Mouse (Mus musculus): ENCODE measurements around the gene Mink1.
A peak's percentile ranks its signal among the peaks of the same experiment; 100 is the strongest.

Gene Mink1

DNA sequence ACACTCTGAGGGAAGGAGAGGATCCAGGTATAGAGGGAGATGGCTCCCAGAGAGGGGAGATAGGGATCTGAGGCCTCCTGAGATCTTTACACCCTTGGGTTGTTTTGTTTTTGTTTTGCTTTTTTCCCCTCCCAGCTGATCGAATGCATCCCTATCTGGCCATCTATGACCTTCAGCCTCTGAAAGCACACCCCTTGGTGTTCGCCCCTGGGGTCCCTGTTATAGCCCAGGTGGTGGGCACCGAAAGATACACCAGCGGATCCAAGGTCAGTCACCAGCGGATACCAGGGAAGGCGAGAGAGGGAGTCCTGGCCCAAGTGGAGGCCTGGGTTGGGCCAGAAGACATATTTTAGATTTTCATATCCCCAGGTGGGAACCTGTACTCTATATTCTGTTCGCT lies 21.8 kb upstream of the Mink1 start:
- TF ChIP-seq GATA4 (IDR thresholded peaks at IDR 0.05; ENCODE audit: insufficient replicate concordance, low read length), result no peak

DNA sequence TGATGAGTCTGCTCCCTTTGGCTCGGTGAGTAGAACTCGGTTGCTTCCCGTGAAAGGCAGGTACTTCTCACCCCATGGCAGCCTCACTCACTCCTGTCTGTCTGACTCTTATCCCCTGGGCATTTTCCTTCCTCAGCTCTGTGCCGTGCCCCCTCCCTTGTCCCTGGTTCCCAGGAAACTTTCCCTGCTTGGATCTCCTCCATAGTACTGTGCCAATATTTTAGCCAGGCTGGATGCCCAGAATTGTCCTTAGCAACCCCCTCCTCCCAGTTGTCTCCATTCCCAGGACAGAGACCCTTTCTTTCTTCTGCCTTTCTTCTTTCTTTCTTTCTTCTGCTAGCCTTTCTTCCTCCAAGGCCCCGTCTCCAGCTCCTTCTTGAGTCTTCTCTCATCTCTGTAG lies 21.3 kb upstream of the Mink1 start:
- TF ChIP-seq GATA4 (IDR thresholded peaks at IDR 0.05; ENCODE audit: insufficient replicate concordance, low read length), result no peak

DNA sequence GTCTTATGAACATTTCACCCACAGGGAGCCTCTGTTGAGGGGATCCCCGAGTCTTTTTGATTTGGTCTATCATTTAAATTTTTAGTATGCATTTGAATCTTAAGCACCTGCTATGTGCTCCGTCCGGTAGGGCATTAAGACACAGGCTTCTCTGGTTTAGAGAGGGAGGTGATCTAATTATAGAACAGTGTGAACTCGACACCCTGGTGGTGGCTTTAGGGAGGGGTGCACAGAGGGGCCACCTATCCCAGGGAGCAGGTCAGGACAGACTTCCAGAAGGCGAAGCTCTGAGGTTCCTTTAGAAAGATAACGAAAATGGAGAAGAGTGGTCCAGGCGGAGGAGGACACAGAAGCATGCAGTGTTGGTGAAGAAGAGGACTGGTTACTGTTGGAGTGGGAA lies 18.2 kb upstream of the Mink1 start:
- TF ChIP-seq GATA4 (IDR thresholded peaks at IDR 0.05; ENCODE audit: insufficient replicate concordance, low read length), result no peak

DNA sequence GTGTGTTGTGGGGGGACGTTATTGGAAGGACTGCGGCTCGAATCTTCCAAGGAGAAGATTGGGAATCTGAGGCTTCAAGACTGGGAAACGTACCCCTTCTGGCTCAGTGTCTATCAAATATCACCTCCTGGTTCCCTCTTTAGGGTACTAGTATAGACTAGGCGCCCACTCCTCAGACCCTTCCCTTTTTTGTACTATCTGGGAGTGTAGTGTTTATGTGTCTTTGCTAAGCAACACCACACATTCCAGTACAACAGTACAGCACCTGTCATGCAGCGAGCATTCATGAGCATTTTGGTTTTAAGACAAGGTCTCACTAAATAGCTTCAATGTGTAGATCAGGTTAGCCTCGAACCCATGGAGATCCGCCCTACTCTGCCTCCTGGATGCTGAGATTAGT lies 11.2 kb upstream of the Mink1 start:
- TF ChIP-seq GATA4 (IDR thresholded peaks at IDR 0.05; ENCODE audit: insufficient replicate concordance, low read length), result no peak

DNA sequence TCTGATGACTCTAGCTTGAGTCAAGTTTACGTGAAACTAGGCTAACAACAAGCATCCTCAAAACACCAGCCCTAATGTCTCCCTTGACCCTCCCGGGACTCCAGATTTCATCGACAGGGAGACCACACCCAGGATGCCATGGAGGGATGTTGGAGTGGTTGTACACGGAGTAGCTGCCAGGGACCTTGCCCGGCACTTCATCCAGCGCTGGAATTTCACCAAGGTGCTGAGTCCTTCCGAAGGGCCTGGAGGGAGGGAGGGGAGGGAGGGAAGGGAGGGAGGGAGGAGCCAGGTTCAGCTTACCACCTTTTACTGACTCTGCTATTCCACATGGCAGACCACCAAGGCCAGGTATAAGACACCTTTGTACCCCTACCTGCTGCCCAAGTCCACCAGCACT lies 8.7 kb upstream of the Mink1 start:
- TF ChIP-seq GATA4 (IDR thresholded peaks at IDR 0.05; ENCODE audit: insufficient replicate concordance, low read length), result no peak

DNA sequence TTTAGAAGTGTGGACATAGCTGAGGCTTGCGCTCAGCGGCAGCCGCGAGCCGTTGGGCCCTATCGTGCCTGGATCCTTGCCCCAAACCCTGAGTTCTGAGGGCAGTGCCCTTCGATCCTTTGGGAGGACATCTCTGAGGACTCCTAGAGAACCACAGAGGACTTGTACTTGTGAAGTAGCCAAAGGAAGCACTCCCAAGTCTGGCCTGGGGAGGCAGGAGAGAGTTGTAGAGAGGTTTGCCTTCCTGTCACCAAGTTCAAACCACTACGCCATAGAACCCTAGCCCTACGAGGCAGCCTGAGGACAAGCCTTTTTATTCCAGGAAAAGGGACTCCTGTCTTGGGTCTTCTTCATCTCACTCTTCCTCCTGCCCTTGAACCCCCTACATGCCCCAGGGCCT lies 5.1 kb upstream of the Mink1 start:
- TF ChIP-seq GATA4 (IDR thresholded peaks at IDR 0.05; ENCODE audit: insufficient replicate concordance, low read length), result no peak

DNA sequence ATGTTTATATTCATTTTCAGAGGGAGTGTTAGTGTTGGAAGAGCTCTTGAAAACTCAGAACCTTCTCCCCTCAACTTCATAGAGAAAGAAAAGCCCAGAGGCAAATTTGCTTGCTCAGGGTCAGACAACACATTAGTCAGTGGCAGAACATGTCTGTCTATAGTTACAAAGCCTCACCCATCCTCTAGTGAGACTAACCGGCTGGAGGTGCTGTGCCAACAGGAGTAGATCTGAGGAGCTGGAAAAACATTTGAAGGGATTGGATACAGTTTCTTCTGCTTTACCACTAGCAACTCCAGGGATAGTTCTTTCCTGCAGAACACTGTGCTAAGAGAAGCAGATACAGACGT lies 769 bp upstream of the Mink1 start:
- TF ChIP-seq GATA4 (IDR thresholded peaks at IDR 0.05; ENCODE audit: insufficient replicate concordance, low read length), result no peak

DNA sequence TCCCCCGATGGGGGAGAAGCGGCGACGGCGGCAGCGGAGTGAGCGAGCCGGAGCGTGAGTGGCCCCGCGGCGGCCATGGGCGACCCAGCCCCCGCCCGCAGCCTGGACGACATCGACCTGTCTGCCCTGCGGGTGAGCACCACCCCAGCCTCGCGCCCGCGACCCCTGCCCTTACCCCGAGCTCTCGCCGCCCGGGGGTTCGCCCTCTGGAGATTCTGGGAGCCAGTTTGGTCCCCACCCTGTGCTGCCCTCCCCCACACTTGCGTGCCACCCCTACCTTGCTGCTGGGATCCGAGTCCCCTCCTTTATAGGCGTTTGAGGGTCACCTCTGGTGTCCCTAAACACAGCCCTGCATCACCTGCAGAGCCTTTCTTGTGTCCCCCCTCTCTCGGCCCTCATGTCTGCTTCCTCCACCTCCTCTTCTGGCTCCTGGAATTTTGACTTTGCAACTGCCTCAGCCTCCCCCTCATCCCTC lies 351 bp downstream of the Mink1 start:
- TF ChIP-seq GATA4 (IDR thresholded peaks at IDR 0.05; ENCODE audit: insufficient replicate concordance, low read length), result no peak

DNA sequence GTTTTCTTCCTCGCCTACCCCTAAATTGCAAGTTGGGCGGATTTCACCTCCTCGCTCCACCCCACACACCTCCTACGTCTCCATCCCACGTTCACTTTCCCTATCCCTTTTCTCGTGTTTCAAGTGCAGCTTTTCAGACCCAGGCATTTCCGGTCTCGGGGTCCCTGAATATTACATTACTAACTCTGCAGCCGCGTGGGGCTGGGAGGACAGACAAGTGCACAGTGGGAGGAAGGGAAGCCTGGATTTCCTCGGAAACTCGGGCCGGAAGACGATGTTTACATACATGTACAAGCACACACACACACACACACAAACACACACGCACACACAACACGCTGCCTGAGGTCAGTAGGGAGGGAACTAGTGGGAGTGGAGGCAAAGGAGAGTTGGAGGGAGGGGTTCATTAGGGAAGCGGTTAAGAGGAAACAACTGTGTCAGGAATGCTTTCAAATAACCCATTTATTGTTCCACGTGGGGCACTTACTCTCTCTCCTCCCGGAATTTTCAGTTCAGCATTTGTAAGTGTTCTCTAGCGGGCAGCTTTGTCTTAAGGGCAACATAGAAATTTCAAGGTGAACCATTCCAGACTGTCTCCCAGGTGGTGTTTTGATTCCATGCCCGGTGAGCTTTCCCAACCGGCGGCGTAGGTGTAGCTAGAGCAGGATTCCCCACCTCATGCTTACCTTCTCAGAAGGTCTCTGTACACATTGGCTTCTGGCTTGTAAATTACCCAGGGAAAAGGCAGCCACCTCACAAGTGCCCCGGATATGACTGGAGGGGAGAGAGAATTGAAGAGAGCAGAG lies 992 bp downstream of the Mink1 start:
- no peak for TF ChIP-seq GATA4 (IDR thresholded peaks at IDR 0.05; ENCODE audit: insufficient replicate concordance, low read length)

DNA sequence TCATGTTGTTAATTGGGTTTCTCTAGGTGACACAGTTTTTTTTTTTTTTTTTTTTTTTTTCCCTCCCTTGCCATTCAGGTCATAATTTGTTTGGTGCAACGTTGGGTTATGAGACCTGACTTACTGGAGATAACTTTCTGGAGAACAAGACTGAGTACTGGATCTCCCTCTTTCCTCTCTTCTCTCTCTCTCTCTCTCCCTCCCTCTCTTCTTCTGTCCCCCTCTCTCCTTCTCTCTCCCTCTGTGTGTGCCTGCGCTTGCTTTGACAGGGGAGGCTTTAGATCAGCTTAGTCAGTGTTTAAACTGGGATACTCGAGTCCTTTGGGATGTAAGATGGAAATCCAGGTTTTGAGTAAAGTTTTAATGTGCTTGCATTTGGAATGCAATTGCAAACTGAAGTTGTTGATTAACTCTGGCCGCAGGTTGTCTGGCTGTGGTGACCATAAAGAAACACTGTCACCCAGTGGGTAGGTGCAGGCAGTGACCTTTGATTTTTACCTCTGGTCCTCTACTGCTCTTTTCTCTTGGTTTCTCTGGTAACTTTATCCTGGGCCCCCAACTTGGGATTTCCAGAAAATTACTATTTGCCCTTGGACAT lies 1.7 kb downstream of the Mink1 start:
- no peak for TF ChIP-seq GATA4 (IDR thresholded peaks at IDR 0.05; ENCODE audit: insufficient replicate concordance, low read length)

DNA sequence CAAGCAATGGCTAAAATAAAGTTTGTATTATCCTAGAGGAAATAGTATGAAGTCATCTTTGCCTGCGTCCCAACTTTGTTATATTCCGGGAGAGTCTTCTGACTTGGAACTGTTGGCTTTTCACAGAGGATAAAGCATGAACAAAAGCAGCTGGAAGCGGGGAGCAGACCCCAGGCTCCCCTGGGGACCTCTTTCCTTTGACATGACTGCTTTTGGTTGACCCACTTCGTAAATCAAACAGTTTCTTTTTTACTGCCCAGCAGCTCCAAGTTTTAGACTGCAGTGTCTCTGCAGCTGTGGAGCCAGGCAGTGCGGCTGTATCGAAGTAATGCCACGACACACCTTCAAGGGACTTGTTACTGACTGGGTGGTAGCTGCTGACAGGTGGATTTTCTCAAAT lies 3.9 kb downstream of the Mink1 start:
- no peak for TF ChIP-seq GATA4 (IDR thresholded peaks at IDR 0.05; ENCODE audit: insufficient replicate concordance, low read length)

DNA sequence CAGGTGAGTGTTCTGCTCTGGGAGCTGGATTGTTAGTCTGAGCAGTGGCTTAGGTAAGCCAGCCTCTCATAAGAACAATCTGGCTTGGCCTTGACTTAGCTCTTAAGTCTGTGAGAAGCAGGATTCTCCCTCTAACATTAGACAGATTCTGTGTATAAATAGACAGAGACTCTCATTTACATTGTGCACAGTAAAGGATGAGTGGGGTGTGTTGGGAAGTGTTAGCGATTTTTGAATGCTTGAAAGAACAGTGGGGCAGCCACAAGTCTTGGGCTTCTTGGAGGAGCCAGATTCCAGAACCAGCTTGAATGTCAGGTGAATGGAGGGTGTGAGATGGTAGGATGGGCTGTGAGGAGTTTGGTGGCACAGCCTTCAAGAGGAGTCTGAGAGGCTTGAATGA lies 9.0 kb downstream of the Mink1 start:
- TF ChIP-seq GATA4 (IDR thresholded peaks at IDR 0.05; ENCODE audit: insufficient replicate concordance, low read length), result no peak

DNA sequence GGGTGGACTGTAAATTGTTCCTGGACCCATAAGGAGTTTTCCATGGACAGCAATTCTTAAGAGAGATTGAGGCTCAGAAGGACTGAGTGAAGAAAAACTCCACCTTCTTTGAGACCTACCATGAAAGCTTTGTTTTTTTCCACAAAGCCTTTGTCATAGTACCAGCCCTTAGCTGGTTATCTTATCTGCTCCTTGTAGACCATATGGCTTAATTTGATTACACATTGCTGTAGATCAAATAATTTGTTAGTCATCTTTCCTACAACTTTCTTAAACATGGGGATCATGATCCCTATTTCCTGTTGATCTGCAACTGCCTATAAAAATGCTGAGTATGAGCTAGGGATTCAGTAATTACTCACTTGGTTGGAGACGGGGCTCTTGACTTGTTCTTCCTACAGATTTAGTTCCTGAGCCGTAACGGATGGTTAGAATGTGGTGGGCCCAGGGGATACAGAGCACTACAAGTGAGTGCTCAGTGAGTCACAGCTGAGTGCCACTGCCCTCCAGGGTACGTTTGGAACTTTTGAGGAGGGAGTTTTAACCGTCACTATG lies 9.7 kb downstream of the Mink1 start:
- TF ChIP-seq GATA4 (IDR thresholded peaks at IDR 0.05; ENCODE audit: insufficient replicate concordance, low read length), result peak; percentile 25; the same call in 1 of the 2 replicates

DNA sequence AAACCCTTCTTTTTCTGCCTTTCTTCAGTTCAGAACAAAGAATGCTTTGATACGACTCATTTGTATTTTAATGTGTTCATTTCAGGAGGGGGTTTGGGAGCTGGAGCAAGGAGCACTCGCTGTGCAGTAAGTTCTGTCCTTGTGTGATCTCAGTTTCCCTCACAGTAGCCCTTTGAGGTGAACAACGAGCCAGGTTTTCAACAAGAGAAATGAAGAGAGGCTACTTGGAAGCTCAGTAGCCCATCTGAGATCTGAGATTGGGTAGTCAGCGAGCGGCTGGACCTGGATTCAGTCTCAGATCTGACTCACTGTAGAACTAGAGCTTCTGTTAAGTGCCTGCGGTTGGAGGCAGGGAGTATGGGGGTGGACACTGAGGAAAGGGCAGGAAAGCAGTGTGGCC lies 11.2 kb downstream of the Mink1 start:
- TF ChIP-seq GATA4 (IDR thresholded peaks at IDR 0.05; ENCODE audit: insufficient replicate concordance, low read length), result no peak

DNA sequence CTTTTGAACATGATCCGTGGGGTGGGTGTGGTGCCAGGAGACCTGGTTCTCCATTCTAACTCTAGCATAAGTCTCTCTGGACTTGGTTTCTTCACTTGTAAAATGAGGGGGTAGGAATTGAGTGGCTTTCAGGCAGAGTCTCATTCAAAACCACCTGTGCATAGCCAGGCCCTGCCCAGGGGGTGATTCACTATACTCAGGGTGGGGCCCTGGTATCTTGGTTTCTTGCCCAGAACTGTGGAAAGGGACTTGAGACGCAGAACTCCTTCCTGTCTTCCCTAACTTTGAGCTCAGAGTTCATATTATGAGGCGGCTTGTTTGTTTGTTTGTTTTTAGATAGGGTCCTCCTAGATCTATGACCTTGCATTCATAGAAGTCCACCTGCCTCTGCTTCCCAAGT lies 14.5 kb downstream of the Mink1 start:
- no peak for TF ChIP-seq GATA4 (IDR thresholded peaks at IDR 0.05; ENCODE audit: insufficient replicate concordance, low read length)

DNA sequence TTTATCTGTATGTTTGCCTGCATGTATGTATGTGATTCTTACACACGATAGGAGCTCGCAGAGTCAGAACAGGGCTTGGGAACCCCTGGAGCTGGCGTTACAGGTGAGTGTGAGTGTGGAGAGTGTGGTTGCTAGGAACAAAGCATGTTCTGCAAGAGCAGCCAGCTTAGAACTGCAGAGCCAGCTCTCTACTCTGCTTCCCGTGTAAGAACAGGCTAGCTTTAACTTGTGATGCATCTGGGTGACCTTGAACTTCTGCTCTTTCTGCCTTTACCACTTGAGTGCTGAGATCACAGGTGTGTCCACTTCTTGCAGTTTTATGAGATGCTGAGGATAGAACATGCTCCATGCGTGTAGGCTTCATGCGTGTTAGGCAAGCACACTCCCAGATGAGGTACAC lies 16.3 kb downstream of the Mink1 start:
- TF ChIP-seq GATA4 (IDR thresholded peaks at IDR 0.05; ENCODE audit: insufficient replicate concordance, low read length), result no peak

Measured in liver, adult (tissue).